Mouse (Mus musculus) liver, embryonic 14.5 days (tissue): ENCODE results near the gene Sco2.

Source experiments
- CTCF ChIP-seq: IDR thresholded peaks from 2 replicates; pipeline ENCODE4 v1.5.1; 2016; ENCODE audit warnings: antibody characterized with exemption, low read depth, control low read depth
- EP300 ChIP-seq: IDR thresholded peaks from 2 replicates; pipeline ENCODE4 v1.6.1; 2016; ENCODE audit warnings: antibody characterized with exemption, low read depth

GRCm38 (mm10) chr15:89340136-89340535, 33.5 kb downstream of the Sco2 start:
- no peak for TF ChIP-seq CTCF
- TF ChIP-seq EP300 = no peak
